In the genomic region with DNA sequence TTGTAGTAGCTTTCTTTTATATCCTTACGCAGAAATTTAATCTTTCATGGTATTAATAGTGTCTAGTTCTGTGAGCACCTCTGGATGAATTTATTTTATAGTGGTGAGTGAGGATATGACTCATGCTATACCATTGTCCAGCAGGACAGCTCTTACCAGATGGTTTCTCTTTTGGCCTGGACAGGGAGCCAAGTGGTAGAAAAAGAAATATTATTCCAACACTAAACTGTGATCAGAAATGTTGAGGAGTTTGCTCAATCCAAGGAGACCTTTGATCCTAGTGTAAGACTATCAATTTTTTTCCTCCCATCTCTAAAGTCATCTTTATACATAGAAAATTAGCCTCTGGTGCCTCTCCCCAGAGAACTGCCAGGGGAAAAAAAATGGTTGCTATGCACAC, we compare ENCODE assay signal across 14 mouse cellular contexts.
"Had no signal": no experiment of that assay in that cellular context is flagged by ENCODE, and none has a peak within 500 bp of the region (broad histone marks: within the 10 kb centered on the region; RNA-seq: fewer than 3 reads in every experiment).

No protein-coding gene starts in this region.

- H3K4me3 ChIP-seq: midbrain, embryonic 10.5 days; midbrain, embryonic 12.5 days; neural tube, embryonic 12.5 days; stomach, embryonic 15.5 days had no signal

- H3K27me3 ChIP-seq: midbrain, embryonic 12.5 days; neural tube, embryonic 12.5 days; stomach, embryonic 15.5 days had no signal

- DNase-seq: lung, adult 18-20 months; lung, embryonic 14.5 days; lung, postnatal 10 days; lung, postnatal 4 days; midbrain, embryonic 14.5 days; retina, postnatal 1 day; right cerebral cortex, postnatal 14 days; thymus, adult 18-20 months; thymus, postnatal 14 days; thymus, postnatal 36 days had no signal

- H3K4me2 ChIP-seq: lung, embryonic 14.5 days; midbrain, embryonic 12.5 days; neural tube, embryonic 12.5 days; stomach, embryonic 15.5 days had no signal

- H3K36me3 ChIP-seq: midbrain, embryonic 10.5 days; midbrain, embryonic 12.5 days; neural tube, embryonic 12.5 days; stomach, embryonic 15.5 days had no signal
